Mouse (Mus musculus) lung, postnatal 36 days (tissue): Measurements from ENCODE around the gene Dlgap4.

ENCODE experiments used
- DNase-seq: peaks from one replicate; pipeline ENCODE4 v3.0.0; 2022; ENCODE audit warnings: mixed read lengths

The Dlgap4 gene

GRCm38 (mm10) chr2:156620874-156621273 lies 7.4 kb downstream of the Dlgap4 start:
- peak; percentile 38 for DNase-seq

GRCm38 (mm10) chr2:156621449-156621848 lies 7.9 kb downstream of the Dlgap4 start:
- DNase-seq, result peak; percentile 61

- no peak for DNase-seq
Observed at GRCm38 (mm10) chr2:156622192-156622591, 8.7 kb downstream of the Dlgap4 start.

- no peak for DNase-seq
Observed at GRCm38 (mm10) chr2:156623246-156623645, 9.7 kb downstream of the Dlgap4 start.

- no peak for DNase-seq
Observed at GRCm38 (mm10) chr2:156625307-156625706, 11.8 kb downstream of the Dlgap4 start.

- no peak for DNase-seq
Observed at GRCm38 (mm10) chr2:156626119-156626518, 12.6 kb downstream of the Dlgap4 start.

- peak; percentile 47 for DNase-seq
Observed at GRCm38 (mm10) chr2:156626544-156626943, 13.0 kb downstream of the Dlgap4 start.

GRCm38 (mm10) chr2:156627917-156628316 lies 14.4 kb downstream of the Dlgap4 start:
- DNase-seq, result no peak

- no peak for DNase-seq
Observed at GRCm38 (mm10) chr2:156630288-156630687, 16.8 kb downstream of the Dlgap4 start.

- DNase-seq, result no peak
Observed at GRCm38 (mm10) chr2:156632721-156633120, 19.2 kb downstream of the Dlgap4 start.

GRCm38 (mm10) chr2:156635091-156635490 lies 21.6 kb downstream of the Dlgap4 start:
- DNase-seq, result no peak

- DNase-seq, result no peak
Observed at GRCm38 (mm10) chr2:156641141-156641540, 27.6 kb downstream of the Dlgap4 start.

- no peak for DNase-seq
Observed at GRCm38 (mm10) chr2:156642931-156643330, 29.4 kb downstream of the Dlgap4 start.

- DNase-seq, result no peak
Observed at GRCm38 (mm10) chr2:156643406-156643805, 29.9 kb downstream of the Dlgap4 start.

GRCm38 (mm10) chr2:156645145-156645544 lies 31.6 kb downstream of the Dlgap4 start:
- DNase-seq, result no peak

- no peak for DNase-seq
Observed at GRCm38 (mm10) chr2:156646877-156647276, 33.4 kb downstream of the Dlgap4 start.

GRCm38 (mm10) chr2:156648042-156648441 lies 34.5 kb downstream of the Dlgap4 start:
- no peak for DNase-seq

- no peak for DNase-seq
Observed at GRCm38 (mm10) chr2:156649450-156649849, 35.9 kb downstream of the Dlgap4 start.

- no peak for DNase-seq
Observed at GRCm38 (mm10) chr2:156651019-156651418, 37.5 kb downstream of the Dlgap4 start.

- DNase-seq, result peak; percentile 66
Observed at GRCm38 (mm10) chr2:156652841-156653240, 39.3 kb downstream of the Dlgap4 start.

GRCm38 (mm10) chr2:156654148-156654547 lies 40.6 kb downstream of the Dlgap4 start:
- no peak for DNase-seq

- DNase-seq, result no peak
Observed at GRCm38 (mm10) chr2:156655626-156656025, 42.1 kb downstream of the Dlgap4 start.

- no peak for DNase-seq
Observed at GRCm38 (mm10) chr2:156657522-156657921, 44.0 kb downstream of the Dlgap4 start.

GRCm38 (mm10) chr2:156658221-156658620 lies 44.7 kb downstream of the Dlgap4 start:
- no peak for DNase-seq

- DNase-seq, result no peak
Observed at GRCm38 (mm10) chr2:156658751-156659150, 45.2 kb downstream of the Dlgap4 start.

- DNase-seq, result no peak
Observed at GRCm38 (mm10) chr2:156659981-156660380, 46.5 kb downstream of the Dlgap4 start.
